In genomic region chr3:84471146-84471545, GRCm38 (mm10) we compare ENCODE assay signal across 17 mouse cellular contexts. TPM values are rescaled to one million over a fixed set of nuclear protein-coding genes. Genes with fewer than 3 reads are reported as not detected.
A peak's percentile ranks its signal among the peaks of the same experiment; 100 is the strongest.
DNase-seq lines count a peak whose midpoint lies in the region; ATAC-seq and TF ChIP-seq lines count a peak whose summit lies in the region.
"Had no signal": no experiment of that assay in that cellular context is flagged by ENCODE, and none has a peak within 500 bp of the region (broad histone marks: within the 10 kb centered on the region; RNA-seq: fewer than 3 reads in every experiment).

No protein-coding gene starts in this region.

- H3K9ac ChIP-seq in MEL (ENCODE audit: control insufficient read depth, low read depth, low read length, poor library complexity, severe bottlenecking) = no peak overlapping the region
- no peak overlapping the region for H3K9ac ChIP-seq in intestine, embryonic 15.5 days
- 0 out of 2 replicates have a peak overlapping the region, but pooled peaks have one; percentile 13 for H3K9ac ChIP-seq in liver, postnatal 0 days (replicated peaks)
- H3K9ac ChIP-seq: embryonic facial prominence, embryonic 15.5 days; forebrain, postnatal 0 days had no signal

- no peak for DNase-seq in G1E (ENCODE audit: low spot score)
- DNase-seq in MEL (ENCODE audit: low read depth, low spot score) = peak; percentile 93
- DNase-seq in liver, postnatal 0 days = peak; percentile 72
- DNase-seq in adrenal gland, postnatal 4 days (ENCODE audit: low spot score in 2 of 2) = no peak
- DNase-seq in frontal cortex, adult 2 months (ENCODE audit: extremely low spot score in 1 of 2, low spot score in 1 of 2) = no peak
- DNase-seq in thymus, postnatal 10 days (ENCODE audit: low spot score in 2 of 2) = no peak
- DNase-seq: adrenal gland, postnatal 25 days; cerebellum, adult 18-20 months; forebrain, postnatal 0 days; gastrocnemius, postnatal 25 days; lung, adult 2 months; right cerebral cortex, adult 18-20 months; thymus, postnatal 14 days had no signal

- H3K9me3 ChIP-seq in G1E (replicated peaks) (peaks cover 3% of the 10 kb centered on the region; the same call in 1 of the 2 replicates), MEL (replicated peaks; ENCODE audit: insufficient read depth, low read length) (no peaks in the 10 kb centered on the region)
- H3K9me3 ChIP-seq in intestine, embryonic 15.5 days = no peaks in the 10 kb centered on the region
- H3K9me3 ChIP-seq in liver, postnatal 0 days (ENCODE audit: low read length) = no peaks in the 10 kb centered on the region
- H3K9me3 ChIP-seq: embryonic facial prominence, embryonic 15.5 days had no signal

- no peak overlapping the region for H3K4me2 ChIP-seq in intestine, embryonic 15.5 days (replicated peaks)
- H3K4me2 ChIP-seq in liver, postnatal 0 days (ENCODE audit: low read depth, low read length) = peak overlapping the region; percentile 83
- H3K4me2 ChIP-seq: embryonic facial prominence, embryonic 15.5 days had no signal

- 86% methylated on average over 4 of the region's 4 CpGs for WGBS in intestine, embryonic 15.5 days
- WGBS in liver, postnatal 0 days (ENCODE audit: insufficient replicate concordance) = 55% methylated on average over 4 of the region's 4 CpGs

- H3K4me1 ChIP-seq in G1E (ENCODE audit: insufficient read depth, low read depth, low read length) = peaks cover 80% of the 10 kb centered on the region
- H3K4me1 ChIP-seq in MEL (ENCODE audit: control insufficient read depth in 1 of 2, insufficient read depth in 2 of 2, low read length in 2 of 2) = peaks cover 23 to 63% of the 10 kb centered on the region in 2 experiments
- H3K4me1 ChIP-seq in intestine, embryonic 15.5 days (replicated peaks) = peaks cover 20% of the 10 kb centered on the region
- H3K4me1 ChIP-seq in liver, postnatal 0 days (ENCODE audit: insufficient read depth) = peaks cover 32% of the 10 kb centered on the region

- H3K79me2 ChIP-seq in MEL (ENCODE audit: control insufficient read depth, insufficient read depth, low read length, poor library complexity) = no peaks in the 10 kb centered on the region

- TF ChIP-seq RAD21 in MEL (IDR thresholded peaks at IDR 0.05; ENCODE audit: low read depth, low read length) = no peak

- H3K36me3 ChIP-seq in G1E (replicated peaks) (peaks cover 27% of the 10 kb centered on the region), MEL (ENCODE audit: control insufficient read depth in 1 of 2, insufficient read depth in 2 of 2, low read length in 2 of 2) (peaks cover 0 to 56% of the 10 kb centered on the region in 2 experiments; a peak in 2 of 4 replicates)
- no peaks in the 10 kb centered on the region for H3K36me3 ChIP-seq in intestine, embryonic 15.5 days
- peaks cover 17% of the 10 kb centered on the region; the same call in 1 of the 2 replicates for H3K36me3 ChIP-seq in liver, postnatal 0 days (replicated peaks; ENCODE audit: insufficient read depth, low read length)
- H3K36me3 ChIP-seq: embryonic facial prominence, embryonic 15.5 days had no signal

- peak; percentile 95 for TF ChIP-seq EP300 in MEL (IDR thresholded peaks at IDR 0.05; ENCODE audit: low read depth in 1 of 2, low read length in 2 of 2)
- TF ChIP-seq EP300 in liver, postnatal 0 days (IDR thresholded peaks at IDR 0.05; ENCODE audit: low read depth) = peak; percentile 99

- TF ChIP-seq CTCF in G1E (IDR thresholded peaks at IDR 0.05; ENCODE audit: low read depth, low read length) (no peak), MEL (IDR thresholded peaks at IDR 0.05 in 2 of 3, conservative IDR thresholded peaks at IDR 0.05 in 1 of 3; ENCODE audit: control insufficient read depth in 1 of 3, insufficient read depth in 1 of 3, low read depth in 2 of 3, low read length in 3 of 3, poor library complexity in 1 of 3, severe bottlenecking in 1 of 3) (no peak)
- TF ChIP-seq CTCF in liver, postnatal 0 days (IDR thresholded peaks at IDR 0.05; ENCODE audit: low read depth) = no peak

- TF ChIP-seq POLR2A in MEL (IDR thresholded peaks at IDR 0.05; ENCODE audit: control insufficient read depth in 1 of 2, insufficient read depth in 1 of 2, low read depth in 1 of 2, low read length in 2 of 2, poor library complexity in 1 of 2) = no peak

- no peak overlapping the region for H3K4me3 ChIP-seq in G1E (ENCODE audit: low read depth, low read length)
- H3K4me3 ChIP-seq in MEL (ENCODE audit: control insufficient read depth in 1 of 2, insufficient read depth in 1 of 2, low read depth in 2 of 2, low read length in 2 of 2) = peak overlapping the region in 1 of 2 experiments; percentile 3; a peak in 1 of 4 replicates
- no peak overlapping the region for H3K4me3 ChIP-seq in intestine, embryonic 15.5 days (replicated peaks)
- peak overlapping the region; percentile 24; the same call in 1 of the 2 replicates for H3K4me3 ChIP-seq in liver, postnatal 0 days (ENCODE audit: low read depth, low read length)
- H3K4me3 ChIP-seq: embryonic facial prominence, embryonic 15.5 days; megakaryocyte, embryonic 14.5 days had no signal

- H3K27me3 ChIP-seq in G1E (ENCODE audit: insufficient read depth, low read length) (peaks cover 10% of the 10 kb centered on the region), MEL (ENCODE audit: control insufficient read depth in 1 of 2, insufficient read depth in 2 of 2, low read length in 2 of 2) (no peaks in the 10 kb centered on the region)
- no peaks in the 10 kb centered on the region for H3K27me3 ChIP-seq in intestine, embryonic 15.5 days (replicated peaks)
- H3K27me3 ChIP-seq in liver, postnatal 0 days (ENCODE audit: insufficient read depth, low read length) = no peaks in the 10 kb centered on the region
- H3K27me3 ChIP-seq: embryonic facial prominence, embryonic 15.5 days had no signal

- H3K27ac ChIP-seq in MEL (ENCODE audit: control insufficient read depth, low read depth, low read length) = peak overlapping the region; percentile 54
- no peak overlapping the region for H3K27ac ChIP-seq in intestine, embryonic 15.5 days
- peak overlapping the region; percentile 82 for H3K27ac ChIP-seq in liver, postnatal 0 days (ENCODE audit: low read depth)
- H3K27ac ChIP-seq: embryonic facial prominence, embryonic 15.5 days; kidney, postnatal 0 days had no signal

- ATAC-seq in G1E (ENCODE audit: extremely low read depth, insufficient number of reproducible peaks, low FRiP score, poor library complexity, severe bottlenecking) = peak; percentile 43
- peak; percentile 49; the same call in 1 of the 2 replicates for ATAC-seq in intestine, embryonic 15.5 days
- peak; percentile 94 for ATAC-seq in liver, postnatal 0 days
- ATAC-seq: forebrain, postnatal 0 days had no signal

TF ChIP-seq in MEL, 35 proteins besides CTCF, POLR2A, EP300 and RAD21:
- peak; percentile 94 for TF ChIP-seq ETS1 (IDR thresholded peaks at IDR 0.05; ENCODE audit: low read depth, low read length)
- peak; percentile 97 for TF ChIP-seq GATA1 (IDR thresholded peaks at IDR 0.05; ENCODE audit: low read depth, low read length)
- TF ChIP-seq BHLHE40 (IDR thresholded peaks at IDR 0.05; ENCODE audit: borderline replicate concordance, low read depth, low read length) = peak; percentile 73; the same call in 1 of the 2 replicates
- peak; percentile 45; the same call in 1 of the 2 replicates for TF ChIP-seq MXI1 (IDR thresholded peaks at IDR 0.05; ENCODE audit: low read depth, low read length)
- TF ChIP-seq TCF12 (IDR thresholded peaks at IDR 0.05; ENCODE audit: low read depth, low read length) = peak; percentile 96
- no peak for TF ChIP-seq ZNF384 (IDR thresholded peaks at IDR 0.05; ENCODE audit: low read depth, low read length)
- peak; percentile 79 for TF ChIP-seq SIN3A (IDR thresholded peaks at IDR 0.05; ENCODE audit: low read length)
- TF ChIP-seq MAFK (IDR thresholded peaks at IDR 0.05; ENCODE audit: borderline replicate concordance, low read depth, low read length) = peak; percentile 45; the same call in 1 of the 2 replicates
- no peak for TF ChIP-seq GABPA (IDR thresholded peaks at IDR 0.05; ENCODE audit: low read depth, low read length)
- peak; percentile 94 for TF ChIP-seq TAL1 (IDR thresholded peaks at IDR 0.05; ENCODE audit: low read length)
- TF ChIP-seq POLR2AphosphoS5 (IDR thresholded peaks at IDR 0.05; ENCODE audit: borderline replicate concordance, low read depth, low read length) = no peak
- TF ChIP-seq TBP (IDR thresholded peaks at IDR 0.05; ENCODE audit: low read depth, low read length) = peak; percentile 55; the same call in 1 of the 2 replicates
- peak; percentile 79; the same call in 1 of the 2 replicates for TF ChIP-seq RCOR1 (IDR thresholded peaks at IDR 0.05; ENCODE audit: low read depth, low read length)

RNA-seq across cellular contexts. Expression of gene Fhdc1, which starts 9.1 kb away (rescaled TPM):
- total RNA-seq in G1E (2014; fragmentation: Nextera tagmentation) = 24.0 and 97.7 TPM in 2 replicates
- 1.7 and 1.8 TPM in 2 replicates for total RNA-seq in G1E (2017)
- 1.4 and 1.9 TPM in 2 replicates for polyA plus RNA-seq in G1E (2012)
- total RNA-seq in MEL (2012; rRNA removed) = 0.42 and 0.54 TPM in 2 replicates
- 1 to 10 TPM in 1 of 2 experiments, not detected in 1; 2.0 TPM for polyA plus RNA-seq in MEL (2012; ENCODE audit: insufficient read depth in 1 of 2, insufficient read length in 2 of 2, low read depth in 1 of 2, low replicate concordance in 2 of 2, missing spikeins in 1 of 2)
- polyA plus RNA-seq in intestine, embryonic 15.5 days (2015; fragmentation: Nextera tagmentation; extraction: Ambion mirVana) = 6.5 and 7.7 TPM in 2 replicates
- 16.8 and 19.1 TPM in 2 replicates for polyA plus RNA-seq in liver, postnatal 0 days (2015; fragmentation: Nextera tagmentation; extraction: Ambion mirVana)
- total RNA-seq in adrenal gland, postnatal 4 days (2021) = 10 to 100 TPM; 41.5 to 47.1 TPM
- 4.7 and 5.2 TPM in 2 replicates for polyA plus RNA-seq in frontal cortex, adult 2 months (2012; rRNA removed)

Comparison
In these comparisons a context has a peak if more than half of its experiments do, and no peak if none do; other contexts are left out.
1. ATAC-seq: peak in every context shown above with its lines; median percentile 94 in liver, postnatal 0 days; 49 in intestine, embryonic 15.5 days; 43 in G1E.
2. DNase-seq: peak in MEL (single experiment) and liver, postnatal 0 days (single experiment); none in G1E (single experiment), adrenal gland, postnatal 4 days (0 of 2), frontal cortex, adult 2 months (0 of 2) and thymus, postnatal 10 days (0 of 2).